1 mouse cellular context compared by ENCODE assay signal in the genomic region with DNA sequence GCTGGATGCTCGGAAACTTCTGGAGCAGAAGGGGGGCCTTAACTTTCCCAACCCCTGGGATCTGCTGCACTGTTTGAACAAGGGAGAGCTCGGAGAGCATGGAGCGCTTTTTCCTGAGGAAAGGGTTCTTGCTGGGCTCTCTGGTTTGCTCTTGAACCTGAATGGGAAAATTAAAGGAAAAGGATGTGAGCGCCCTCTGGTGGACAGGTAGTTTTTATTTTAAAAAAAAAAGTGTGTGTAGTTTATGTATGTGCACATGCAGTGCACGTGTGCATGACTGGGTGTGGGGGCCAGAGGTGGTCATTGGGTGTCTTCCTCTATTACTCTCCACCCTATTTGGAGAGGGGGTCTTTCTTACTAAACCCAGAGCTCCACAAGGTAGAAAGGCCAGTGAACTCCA.
TF ChIP-seq lines count a peak whose summit lies in the region.

No protein-coding gene starts in this region.

TF ChIP-seq in CH12.LX, 34 proteins besides CTCF, POLR2A, EP300 and RAD21 (continued from another document):
- TF ChIP-seq USF1 (IDR thresholded peaks at IDR 0.05; ENCODE audit: low read depth, low read length) (no peak), NRF1 (IDR thresholded peaks at IDR 0.05; ENCODE audit: low read depth, low read length) (no peak), ZMIZ1 (IDR thresholded peaks at IDR 0.05; ENCODE audit: low read depth, low read length) (no peak), UBTF (IDR thresholded peaks at IDR 0.05; ENCODE audit: low read depth, low read length) (no peak), JUN (IDR thresholded peaks at IDR 0.05; ENCODE audit: insufficient read depth, low read depth, low read length) (no peak), MAX (IDR thresholded peaks at IDR 0.05; ENCODE audit: low read length) (no peak), ZNF384 (IDR thresholded peaks at IDR 0.05; ENCODE audit: low read depth, low read length) (peak; percentile 82), ZKSCAN1 (IDR thresholded peaks at IDR 0.05; ENCODE audit: borderline replicate concordance, low read depth, low read length) (no peak), TCF12 (IDR thresholded peaks at IDR 0.05; ENCODE audit: low read depth, low read length) (no peak), BHLHE40 (IDR thresholded peaks at IDR 0.05; ENCODE audit: low read depth, low read length) (peak; percentile 51), CHD2 (IDR thresholded peaks at IDR 0.05; ENCODE audit: low read length) (no peak), CHD1 (IDR thresholded peaks at IDR 0.05; ENCODE audit: low read depth, low read length) (no peak), JUND (conservative IDR thresholded peaks at IDR 0.05; ENCODE audit: low read depth, low read length) (no peak), KAT2A (IDR thresholded peaks at IDR 0.05; ENCODE audit: insufficient replicate concordance, low read length) (no peak), ETS1 (conservative IDR thresholded peaks at IDR 0.05; ENCODE audit: low read depth, low read length) (no peak), SMC3 (IDR thresholded peaks at IDR 0.05; ENCODE audit: low read depth, low read length) (peak; percentile 8; the same call in 1 of the 2 replicates), RCOR1 (conservative IDR thresholded peaks at IDR 0.05; ENCODE audit: low read depth, low read length) (no peak), ZC3H11A (IDR thresholded peaks at IDR 0.05; ENCODE audit: low read depth, low read length) (no peak), MEF2A (IDR thresholded peaks at IDR 0.05; ENCODE audit: borderline replicate concordance, low read depth, low read length) (no peak), SIN3A (IDR thresholded peaks at IDR 0.05; ENCODE audit: low read length) (no peak)
